In the genomic region with DNA sequence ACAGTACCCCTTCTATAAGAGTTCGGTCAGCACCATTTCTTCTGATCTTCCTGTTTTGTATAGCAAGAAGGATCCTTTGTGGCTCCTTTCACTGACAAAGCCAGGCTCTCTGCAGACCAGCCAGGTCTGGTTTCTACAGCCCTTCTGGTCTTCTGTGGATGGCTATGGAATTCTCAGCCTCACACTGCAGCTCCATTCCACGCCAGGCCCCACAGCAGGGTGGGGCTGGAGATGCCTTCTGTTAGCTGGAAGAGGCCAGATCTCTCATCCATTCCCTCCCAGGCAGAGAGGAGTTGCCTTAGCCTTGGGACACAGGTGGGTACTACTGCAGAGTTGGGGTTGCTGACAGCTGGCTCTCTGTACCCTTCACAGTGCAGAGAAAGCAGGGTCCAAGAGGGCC, we compare ENCODE assay signal across 29 mouse cellular contexts.
DNase-seq lines count a peak whose midpoint lies in the region; ATAC-seq lines count a peak whose summit lies in the region.
"Had no signal": no experiment of that assay in that cellular context is flagged by ENCODE, and none has a peak within 500 bp of the region (broad histone marks: within the 10 kb centered on the region; RNA-seq: fewer than 3 reads in every experiment).

No protein-coding gene starts in this region.

- H3K9me3 ChIP-seq in embryonic facial prominence, embryonic 10.5 days: no peaks in the 10 kb centered on the region
- no peaks in the 10 kb centered on the region for H3K9me3 ChIP-seq in forebrain, embryonic 14.5 days (replicated peaks; ENCODE audit: control insufficient read depth, low read length)
- H3K9me3 ChIP-seq: embryonic facial prominence, embryonic 12.5 days; forebrain, embryonic 10.5 days; heart, embryonic 13.5 days; limb, embryonic 15.5 days; liver, embryonic 13.5 days; neural tube, embryonic 15.5 days had no signal

- peaks cover 45% of the 10 kb centered on the region for H3K4me1 ChIP-seq in embryonic facial prominence, embryonic 10.5 days
- H3K4me1 ChIP-seq in forebrain, embryonic 14.5 days (ENCODE audit: control insufficient read depth, insufficient read depth, low read length): no peaks in the 10 kb centered on the region; the same call in 1 of the 2 replicates
- H3K4me1 ChIP-seq: liver, embryonic 13.5 days; neural tube, embryonic 15.5 days had no signal

- ATAC-seq in cerebellum, adult (ENCODE audit: insufficient number of reproducible peaks, low FRiP score, low TSS enrichment): peak; percentile 91
- no peak for ATAC-seq in forebrain, embryonic 14.5 days
- ATAC-seq: forebrain, embryonic 16.5 days; hindbrain, embryonic 16.5 days; lung, postnatal 0 days had no signal

- H3K9ac ChIP-seq in forebrain, embryonic 14.5 days (ENCODE audit: low read length): no peak overlapping the region
- H3K9ac ChIP-seq: embryonic facial prominence, embryonic 12.5 days; heart, embryonic 13.5 days; limb, embryonic 15.5 days; liver, embryonic 13.5 days; neural tube, embryonic 15.5 days had no signal

- DNase-seq in cerebellum, postnatal 4 days (ENCODE audit: low spot score in 2 of 2): no peak
- DNase-seq in cerebellum, adult 11 months: peak; percentile 60
- DNase-seq in cerebellum, adult 9-10 months: peak; percentile 78
- no peak for DNase-seq in embryonic facial prominence, embryonic 10.5 days (ENCODE audit: low spot score)
- no peak for DNase-seq in B cell, adult 2 months
- DNase-seq in layer of hippocampus, postnatal 14 days (ENCODE audit: low spot score in 2 of 2): no peak
- DNase-seq in forebrain, embryonic 14.5 days (ENCODE audit: low spot score): no peak
- DNase-seq: adrenal gland, postnatal 36 days; gastrocnemius, postnatal 10 days; heart, postnatal 10 days; kidney, adult 2 months; layer of hippocampus, adult 9-11 months; liver, embryonic 13.5 days; lung, adult 18-20 months; lung, postnatal 4 days; midbrain, embryonic 14.5 days; spleen, adult 18-20 months; thymus, adult 18-20 months; thymus, postnatal 25 days had no signal

- H3K27me3 ChIP-seq in embryonic facial prominence, embryonic 10.5 days (replicated peaks; ENCODE audit: low read depth, poor library complexity, severe bottlenecking): no peaks in the 10 kb centered on the region
- H3K27me3 ChIP-seq in forebrain, embryonic 14.5 days (replicated peaks; ENCODE audit: control insufficient read depth, insufficient read depth, low read length): no peaks in the 10 kb centered on the region
- H3K27me3 ChIP-seq: embryonic facial prominence, embryonic 12.5 days; heart, embryonic 13.5 days; limb, embryonic 15.5 days; liver, embryonic 13.5 days; neural tube, embryonic 15.5 days had no signal

- peaks cover 4% of the 10 kb centered on the region for H3K36me3 ChIP-seq in embryonic facial prominence, embryonic 10.5 days (replicated peaks)
- H3K36me3 ChIP-seq in forebrain, embryonic 14.5 days (ENCODE audit: control insufficient read depth, insufficient read depth, low read length): no peaks in the 10 kb centered on the region
- H3K36me3 ChIP-seq: embryonic facial prominence, embryonic 12.5 days; heart, embryonic 13.5 days; limb, embryonic 15.5 days; liver, embryonic 13.5 days; neural tube, embryonic 15.5 days had no signal

- no peak overlapping the region for H3K4me2 ChIP-seq in forebrain, embryonic 14.5 days (ENCODE audit: low read length)
- H3K4me2 ChIP-seq: embryonic facial prominence, embryonic 12.5 days; heart, embryonic 13.5 days; limb, embryonic 15.5 days; liver, embryonic 13.5 days; neural tube, embryonic 15.5 days had no signal

- no peak overlapping the region for H3K4me3 ChIP-seq in embryonic facial prominence, embryonic 10.5 days
- H3K4me3 ChIP-seq in forebrain, embryonic 14.5 days (ENCODE audit: low read depth, low read length): no peak overlapping the region
- H3K4me3 ChIP-seq: embryonic facial prominence, embryonic 12.5 days; forebrain, embryonic 10.5 days; heart, embryonic 13.5 days; limb, embryonic 15.5 days; liver, embryonic 13.5 days; neural tube, embryonic 15.5 days had no signal

- H3K27ac ChIP-seq in embryonic facial prominence, embryonic 10.5 days (replicated peaks): peak overlapping the region; percentile 30; the same call in 1 of the 2 replicates
- H3K27ac ChIP-seq in forebrain, embryonic 14.5 days (ENCODE audit: low read depth, low read length): no peak overlapping the region
- H3K27ac ChIP-seq: embryonic facial prominence, embryonic 12.5 days; forebrain, embryonic 10.5 days; heart, embryonic 13.5 days; limb, embryonic 15.5 days; liver, embryonic 13.5 days; neural tube, embryonic 15.5 days; stomach, postnatal 0 days had no signal

- 91% methylated on average over 2 of the region's 2 CpGs for WGBS in embryonic facial prominence, embryonic 10.5 days
- WGBS in forebrain, embryonic 14.5 days: 79% methylated on average over 2 of the region's 2 CpGs

Comparison
In these comparisons a context has a peak if more than half of its experiments do, and no peak if none do; other contexts are left out.
1. DNase-seq: peak in cerebellum, adult 11 months (single experiment) and cerebellum, adult 9-10 months (single experiment); none in cerebellum, postnatal 4 days (0 of 2), embryonic facial prominence, embryonic 10.5 days (single experiment), B cell, adult 2 months (0 of 2), layer of hippocampus, postnatal 14 days (0 of 2) and forebrain, embryonic 14.5 days (single experiment).